Mouse (Mus musculus) right cerebral cortex, postnatal 4 days (tissue): ENCODE measurements around the gene Adra2c.

ENCODE experiments used
- DNase-seq: peaks from one replicate; pipeline ENCODE4 v3.0.0-alpha.2; 2022

Adra2c gene

DNA sequence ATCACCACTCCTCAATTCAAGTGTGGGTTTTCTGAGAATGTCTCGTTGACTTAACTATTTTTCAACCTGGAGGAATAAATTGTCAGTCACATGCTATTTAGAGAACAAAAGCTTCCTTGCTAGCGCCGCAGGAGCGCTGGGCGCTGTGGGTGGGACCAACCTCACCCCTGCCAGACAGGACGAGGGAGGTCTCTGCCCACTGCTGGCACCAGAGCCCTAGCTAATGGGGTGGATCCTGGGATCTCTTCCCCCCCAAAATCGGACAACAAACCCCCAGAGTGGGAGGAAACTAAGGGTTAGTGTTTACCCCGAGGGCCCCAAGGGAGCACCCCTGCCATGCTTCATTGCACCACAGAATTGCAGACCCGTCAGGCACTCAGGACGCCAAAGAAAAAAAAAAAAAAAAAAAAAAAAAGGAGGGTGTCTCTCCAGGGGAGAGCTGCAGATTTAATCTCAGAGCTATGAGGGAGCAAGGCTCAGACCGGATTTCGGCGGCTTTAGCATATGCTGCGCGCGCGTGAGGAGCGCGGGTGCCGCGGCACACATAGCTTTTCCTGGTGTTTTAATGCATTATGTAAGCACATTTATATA is 35.2 kb downstream of the Adra2c start:
- peak; percentile 44 for DNase-seq

GRCm38 (mm10) chr5:35313826-35314586 is 35.9 kb downstream of the Adra2c start:
- DNase-seq, result peak; percentile 31

- DNase-seq, result no peak
Observed at GRCm38 (mm10) chr5:35314629-35315028, 36.5 kb downstream of the Adra2c start.

- DNase-seq, result no peak
Observed at GRCm38 (mm10) chr5:35315204-35315603, 37.1 kb downstream of the Adra2c start.

DNA sequence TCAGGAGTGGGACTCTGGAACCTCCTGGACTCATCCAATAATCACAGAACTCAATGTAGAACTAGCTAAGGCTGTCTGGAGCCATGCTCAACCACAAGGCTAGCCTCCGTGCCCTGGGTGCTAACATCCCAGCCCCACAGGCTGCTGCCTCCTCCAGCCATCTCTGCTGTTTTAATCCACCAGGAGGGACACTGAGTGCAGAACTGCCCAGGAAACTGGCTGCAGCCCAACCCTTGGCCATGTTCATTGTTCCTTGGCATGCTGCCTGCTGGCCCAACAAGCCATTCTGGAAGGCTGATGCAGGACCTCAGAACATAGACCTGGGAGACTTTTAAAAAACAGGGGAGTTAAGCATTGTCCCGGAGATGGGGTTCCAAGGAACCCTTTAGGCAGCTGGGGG is 42.5 kb downstream of the Adra2c start:
- DNase-seq, result peak; percentile 72

- DNase-seq, result no peak
Observed at GRCm38 (mm10) chr5:35330822-35331221, 52.7 kb downstream of the Adra2c start.
